Mouse (Mus musculus) B cell, adult 67 days (primary cell): ENCODE data around the gene A930009A15Rik. TPM values are rescaled to one million over a fixed set of nuclear protein-coding genes. Genes with fewer than 3 reads are reported as not detected.

ENCODE experiments used
- total RNA-seq, 2 experiments: library from RNA; stranded (reverse); gene quantifications; 4 replicates each; pipeline ENCODE4 v1.2.4; 2023

A930009A15Rik gene
- total RNA-seq = not detected

DNA sequence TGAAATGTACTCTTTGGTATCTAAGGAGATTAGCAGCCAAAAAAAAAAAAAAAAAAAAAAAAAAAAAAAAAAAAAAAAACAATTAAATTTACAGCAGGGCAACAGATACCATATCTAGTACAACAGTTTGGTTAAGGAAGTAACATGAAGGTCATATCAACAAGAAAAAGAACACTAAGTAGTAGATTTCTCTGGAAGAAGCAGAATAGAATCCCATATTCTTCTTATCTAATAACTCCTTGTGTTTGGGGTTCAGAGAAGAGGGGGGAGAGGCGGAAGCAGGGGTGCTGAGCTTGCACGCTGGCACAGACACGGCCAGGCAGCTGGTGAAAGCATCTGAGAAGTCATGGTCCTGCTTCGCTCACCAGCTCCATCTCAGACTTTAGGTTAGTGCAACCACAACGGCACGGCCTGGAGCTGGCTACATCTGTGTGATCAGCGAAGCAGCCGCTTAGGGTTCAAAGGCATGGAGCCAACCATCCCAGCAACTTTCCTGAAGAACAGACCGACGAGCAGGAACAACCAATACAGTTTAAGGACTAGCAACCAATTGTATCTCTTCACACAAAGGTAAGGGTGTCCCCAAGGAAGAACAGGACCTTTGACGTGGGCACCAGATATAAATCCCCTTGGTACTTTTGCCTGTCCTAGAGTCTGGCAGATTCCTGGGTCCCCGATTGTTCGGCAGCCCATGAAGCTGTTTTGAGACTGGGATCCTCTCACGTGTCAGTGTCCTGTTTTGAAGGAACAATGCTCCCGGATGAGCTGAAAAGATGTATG, at the start of gene A930009A15Rik:
Gene A930009A15Rik (plus strand): TSS at position 275 of the 780 bp plus-strand sequence.

GRCm38 (mm10) chr10:115587301-115587969, 17.6 kb downstream of the A930009A15Rik start, which contains the start of gene Lgr5:
Gene Lgr5 (minus strand): TSS chr10:115587780.

Other genes with a start within 250 kb of the A930009A15Rik start
- gene Tmem19, start 207.5 kb upstream of the A930009A15Rik start, total RNA-seq = 10 to 100 TPM; 32.1 to 33.8 TPM
- gene Thap2, start 185.5 kb upstream of the A930009A15Rik start, total RNA-seq = 1 to 10 TPM; 7.7 to 9.9 TPM
- 10 to 100 TPM; 86.0 to 89.9 TPM for gene Zfc3h1, start 185.0 kb upstream of the A930009A15Rik start, total RNA-seq
- 1 to 10 TPM; 1.5 to 2.3 TPM for gene Lgr5, start 17.8 kb downstream of the A930009A15Rik start, total RNA-seq
- 1 to 10 TPM; 7.8 to 9.0 TPM for gene Tspan8, start 246.8 kb downstream of the A930009A15Rik start, total RNA-seq